Mouse (Mus musculus): ENCODE results near the gene Nfkbiz. TPM values are rescaled to one million over a fixed set of nuclear protein-coding genes. Genes with fewer than 3 reads are reported as not detected.
"Not testable (repeated sequence)": the region's sequence is repeated elsewhere in the genome, so short reads cannot be mapped to it uniquely, and the experiment has no call there.

Gene Nfkbiz
- polyA plus RNA-seq (2015; fragmentation: Nextera tagmentation; extraction: Ambion mirVana): 10.0 and 10.6 TPM in 2 replicates

- under 1% methylated on average over 40 of the region's 40 CpGs for WGBS
- Histone ChIP-seq H3K4me1 (ENCODE audit: control insufficient read depth, insufficient read depth, low read length) (peaks cover 3% of the 10 kb centered on the region; the same call in 1 of the 2 replicates), H3K9me3 (replicated peaks; ENCODE audit: control insufficient read depth, low read length) (no peaks in the 10 kb centered on the region), H3K4me2 (ENCODE audit: low read depth, low read length) (peak within 1 kb of the TSS; percentile 86), H3K36me3 (ENCODE audit: control insufficient read depth, insufficient read depth, low read length) (no peaks in the 10 kb centered on the region; the same call in 1 of the 2 replicates), H3K27me3 (ENCODE audit: control insufficient read depth, insufficient read depth, low read length) (no peaks in the 10 kb centered on the region), H3K4me3 (replicated peaks; ENCODE audit: low read length) (peak within 1 kb of the TSS; percentile 73), H3K9ac (ENCODE audit: low read length) (peak within 1 kb of the TSS; percentile 93), H3K27ac (ENCODE audit: low read length) (peak within 1 kb of the TSS; percentile 86)
- peak; percentile 93 for ATAC-seq (ENCODE audit: insufficient read depth, low FRiP score)
These were observed at the start of gene Nfkbiz for GRCm38 (mm10) chr16:55838510-55839474. Gene Nfkbiz, minus strand, starts transcription at chr16:55838899.

- no peaks in the 10 kb centered on the region for H3K36me3 ChIP-seq (ENCODE audit: control insufficient read depth, insufficient read depth, low read length)
- no peak overlapping the region for H3K9ac ChIP-seq (ENCODE audit: low read length)
- no peak overlapping the region for H3K4me3 ChIP-seq (replicated peaks; ENCODE audit: low read length)
- no peak overlapping the region for H3K4me2 ChIP-seq (ENCODE audit: low read depth, low read length)
- ATAC-seq (ENCODE audit: insufficient read depth, low FRiP score): no peak
- H3K9me3 ChIP-seq (replicated peaks; ENCODE audit: control insufficient read depth, low read length): no peaks in the 10 kb centered on the region
- H3K27me3 ChIP-seq (ENCODE audit: control insufficient read depth, insufficient read depth, low read length): no peaks in the 10 kb centered on the region
- 56% methylated on average over 7 of the region's 7 CpGs for WGBS
- H3K4me1 ChIP-seq (ENCODE audit: control insufficient read depth, insufficient read depth, low read length): no peaks in the 10 kb centered on the region
- no peak overlapping the region for H3K27ac ChIP-seq (ENCODE audit: low read length)
These were observed 49.3 kb upstream of the Nfkbiz start for GRCm38 (mm10) chr16:55887814-55888583.

GRCm38 (mm10) chr16:55884246-55884645 is 45.5 kb upstream of the Nfkbiz start:
- ATAC-seq (ENCODE audit: insufficient read depth, low FRiP score): no peak
- Histone ChIP-seq H3K4me1 (ENCODE audit: control insufficient read depth, insufficient read depth, low read length) (no peaks in the 10 kb centered on the region), H3K9ac (ENCODE audit: low read length) (no peak overlapping the region), H3K4me2 (ENCODE audit: low read depth, low read length) (no peak overlapping the region), H3K4me3 (replicated peaks; ENCODE audit: low read length) (no peak overlapping the region), H3K9me3 (replicated peaks; ENCODE audit: control insufficient read depth, low read length) (no peaks in the 10 kb centered on the region), H3K27ac (ENCODE audit: low read length) (no peak overlapping the region), H3K27me3 (ENCODE audit: control insufficient read depth, insufficient read depth, low read length) (no peaks in the 10 kb centered on the region), H3K36me3 (ENCODE audit: control insufficient read depth, insufficient read depth, low read length) (no peaks in the 10 kb centered on the region)
- WGBS: 81% methylated on average over 11 of the region's 11 CpGs

- no peaks in the 10 kb centered on the region for H3K27me3 ChIP-seq (ENCODE audit: control insufficient read depth, insufficient read depth, low read length)
- no peak overlapping the region for H3K27ac ChIP-seq (ENCODE audit: low read length)
- WGBS: 52% methylated on average over 6 of the region's 6 CpGs
- ATAC-seq (ENCODE audit: insufficient read depth, low FRiP score): no peak
- H3K9ac ChIP-seq (ENCODE audit: low read length): no peak overlapping the region
- no peaks in the 10 kb centered on the region for H3K36me3 ChIP-seq (ENCODE audit: control insufficient read depth, insufficient read depth, low read length)
- no peaks in the 10 kb centered on the region for H3K4me1 ChIP-seq (ENCODE audit: control insufficient read depth, insufficient read depth, low read length)
- no peak overlapping the region for H3K4me2 ChIP-seq (ENCODE audit: low read depth, low read length)
- H3K9me3 ChIP-seq (replicated peaks; ENCODE audit: control insufficient read depth, low read length): no peaks in the 10 kb centered on the region
- no peak overlapping the region for H3K4me3 ChIP-seq (replicated peaks; ENCODE audit: low read length)
These were observed 37.3 kb upstream of the Nfkbiz start for GRCm38 (mm10) chr16:55876025-55876424.

- H3K4me2 ChIP-seq (ENCODE audit: low read depth, low read length): no peak overlapping the region
- no peak overlapping the region for H3K27ac ChIP-seq (ENCODE audit: low read length)
- WGBS: 69% methylated on average over 4 of the region's 4 CpGs
- no peak overlapping the region for H3K9ac ChIP-seq (ENCODE audit: low read length)
- no peaks in the 10 kb centered on the region for H3K36me3 ChIP-seq (ENCODE audit: control insufficient read depth, insufficient read depth, low read length)
- H3K4me3 ChIP-seq (replicated peaks; ENCODE audit: low read length): no peak overlapping the region
- H3K27me3 ChIP-seq (ENCODE audit: control insufficient read depth, insufficient read depth, low read length): no peaks in the 10 kb centered on the region
- H3K4me1 ChIP-seq (ENCODE audit: control insufficient read depth, insufficient read depth, low read length): no peaks in the 10 kb centered on the region
- ATAC-seq (ENCODE audit: insufficient read depth, low FRiP score): no peak
- no peaks in the 10 kb centered on the region for H3K9me3 ChIP-seq (replicated peaks; ENCODE audit: control insufficient read depth, low read length)
These were observed 25.1 kb upstream of the Nfkbiz start for GRCm38 (mm10) chr16:55863832-55864231.

- Histone ChIP-seq H3K27ac (ENCODE audit: low read length) (no peak overlapping the region), H3K4me1 (ENCODE audit: control insufficient read depth, insufficient read depth, low read length) (no peaks in the 10 kb centered on the region), H3K4me3 (replicated peaks; ENCODE audit: low read length) (no peak overlapping the region), H3K4me2 (ENCODE audit: low read depth, low read length) (no peak overlapping the region), H3K27me3 (ENCODE audit: control insufficient read depth, insufficient read depth, low read length) (no peaks in the 10 kb centered on the region), H3K9me3 (replicated peaks; ENCODE audit: control insufficient read depth, low read length) (no peaks in the 10 kb centered on the region), H3K9ac (ENCODE audit: low read length) (no peak overlapping the region), H3K36me3 (ENCODE audit: control insufficient read depth, insufficient read depth, low read length) (no peaks in the 10 kb centered on the region)
- ATAC-seq (ENCODE audit: insufficient read depth, low FRiP score): no peak
- 23% methylated on average over 7 of the region's 7 CpGs for WGBS
These were observed 24.6 kb upstream of the Nfkbiz start for GRCm38 (mm10) chr16:55863149-55863815.

- Histone ChIP-seq H3K36me3 (ENCODE audit: control insufficient read depth, insufficient read depth, low read length) (no peaks in the 10 kb centered on the region), H3K27me3 (ENCODE audit: control insufficient read depth, insufficient read depth, low read length) (no peaks in the 10 kb centered on the region), H3K4me2 (ENCODE audit: low read depth, low read length) (no peak overlapping the region), H3K4me1 (ENCODE audit: control insufficient read depth, insufficient read depth, low read length) (no peaks in the 10 kb centered on the region), H3K9me3 (replicated peaks; ENCODE audit: control insufficient read depth, low read length) (no peaks in the 10 kb centered on the region), H3K27ac (ENCODE audit: low read length) (no peak overlapping the region), H3K4me3 (replicated peaks; ENCODE audit: low read length) (no peak overlapping the region), H3K9ac (ENCODE audit: low read length) (no peak overlapping the region)
- WGBS: 77% methylated on average over 3 of the region's 3 CpGs
- ATAC-seq (ENCODE audit: insufficient read depth, low FRiP score): no peak
These were observed 22.4 kb upstream of the Nfkbiz start for GRCm38 (mm10) chr16:55861104-55861503.

GRCm38 (mm10) chr16:55859421-55859820 is 20.7 kb upstream of the Nfkbiz start:
- ATAC-seq (ENCODE audit: insufficient read depth, low FRiP score): not testable (repeated sequence)

More at GRCm38 (mm10) chr16:55859421-55859820, 20.7 kb upstream of the Nfkbiz start:
- not testable (repeated sequence) for H3K4me1 ChIP-seq (ENCODE audit: control insufficient read depth, insufficient read depth, low read length); H3K9ac ChIP-seq (ENCODE audit: low read length); H3K27me3 ChIP-seq (ENCODE audit: control insufficient read depth, insufficient read depth, low read length); H3K9me3 ChIP-seq (replicated peaks; ENCODE audit: control insufficient read depth, low read length); H3K4me3 ChIP-seq (replicated peaks; ENCODE audit: low read length); H3K36me3 ChIP-seq (ENCODE audit: control insufficient read depth, insufficient read depth, low read length); H3K27ac ChIP-seq (ENCODE audit: low read length); H3K4me2 ChIP-seq (ENCODE audit: low read depth, low read length)
- 89% methylated on average over 4 of the region's 4 CpGs for WGBS
